Mouse (Mus musculus): ENCODE measurements at regions not wholly inside any gene's neighbourhood (a gene's known extent, or its start where the extent isn't known, plus 50 kb on each side); places are given as distances from the start of the nearest gene placed in this dataset.

- no peak for TF ChIP-seq POLR2A (IDR thresholded peaks at IDR 0.05; ENCODE audit: insufficient read length, low read depth)
- no peak for TF ChIP-seq USF1 (IDR thresholded peaks at IDR 0.05; ENCODE audit: low read depth)
- TF ChIP-seq POLR2AphosphoS2 (IDR thresholded peaks at IDR 0.05; ENCODE audit: insufficient read length, low read depth), result no peak
- TF ChIP-seq MYOG (IDR thresholded peaks at IDR 0.05; ENCODE audit: control insufficient read depth in 1 of 3, insufficient read depth in 1 of 3, insufficient read length in 2 of 3, low read depth in 2 of 3), result no peak
These were observed 134.6 kb downstream of the Gsdmc2 start for GRCm38 (mm10) chr15:63710381-63710780.
